8 mouse cellular contexts compared by ENCODE assay signal in genomic region chr11:58331149-58331495, GRCm38 (mm10). TPM values are rescaled to one million over a fixed set of nuclear protein-coding genes. Genes with fewer than 3 reads are reported as not detected.
DNase-seq lines count a peak whose midpoint lies in the region; ATAC-seq and TF ChIP-seq lines count a peak whose summit lies in the region.

No protein-coding gene starts in this region.

- no peak for TF ChIP-seq POLR2A in bone marrow, adult 2 months (IDR thresholded peaks at IDR 0.05; ENCODE audit: borderline replicate concordance, control insufficient read depth, low read depth, low read length)

- H3K9me3 ChIP-seq in heart, embryonic 15.5 days (replicated peaks) = no peaks in the 10 kb centered on the region
- no peaks in the 10 kb centered on the region for H3K9me3 ChIP-seq in forebrain, embryonic 15.5 days

- no peaks in the 10 kb centered on the region for H3K27me3 ChIP-seq in heart, embryonic 15.5 days
- no peaks in the 10 kb centered on the region for H3K27me3 ChIP-seq in forebrain, embryonic 15.5 days

- H3K36me3 ChIP-seq in heart, embryonic 15.5 days = peaks cover 12% of the 10 kb centered on the region
- peaks cover 18% of the 10 kb centered on the region for H3K36me3 ChIP-seq in forebrain, embryonic 15.5 days

- no peak for TF ChIP-seq CTCF in bone marrow, adult 2 months (IDR thresholded peaks at IDR 0.05; ENCODE audit: control insufficient read depth, insufficient read depth, low read length)

- ATAC-seq in heart, embryonic 15.5 days (replicated peaks; ENCODE audit: insufficient number of reproducible peaks, insufficient read depth, low FRiP score, low read depth) = no peak
- ATAC-seq in forebrain, embryonic 15.5 days (replicated peaks) = no peak
- ATAC-seq in megakaryocyte progenitor cell, adult 5-6 weeks (replicated peaks; ENCODE audit: poor library complexity) = no peak
- no peak for ATAC-seq in activated CD4-positive, CD25-positive, alpha-beta regulatory T cell, adult 4 months

- 10% methylated on average over 10 of the region's 10 CpGs for WGBS in heart, embryonic 15.5 days
- 22% methylated on average over 10 of the region's 10 CpGs for WGBS in bone marrow, adult 2 months
- WGBS in forebrain, embryonic 15.5 days = 20% methylated on average over 10 of the region's 10 CpGs

- peak overlapping the region; percentile 83 for H3K27ac ChIP-seq in heart, embryonic 15.5 days
- peak overlapping the region; percentile 63 for H3K27ac ChIP-seq in bone marrow, adult 2 months (ENCODE audit: control insufficient read depth, insufficient read depth, low read depth, low read length, poor library complexity)
- no peak overlapping the region for H3K27ac ChIP-seq in forebrain, embryonic 15.5 days (replicated peaks)

- H3K9ac ChIP-seq in heart, embryonic 15.5 days = peak overlapping the region; percentile 90
- peak overlapping the region; percentile 69 for H3K9ac ChIP-seq in forebrain, embryonic 15.5 days (replicated peaks)

- H3K4me3 ChIP-seq in heart, embryonic 15.5 days = peak overlapping the region; percentile 80
- H3K4me3 ChIP-seq in bone marrow, adult 2 months (replicated peaks; ENCODE audit: control insufficient read depth, low read depth, low read length) = peak overlapping the region; percentile 79
- H3K4me3 ChIP-seq in forebrain, embryonic 15.5 days = peak overlapping the region; percentile 60

- H3K4me2 ChIP-seq in heart, embryonic 15.5 days = peak overlapping the region; percentile 78
- H3K4me2 ChIP-seq in forebrain, embryonic 15.5 days (replicated peaks) = peak overlapping the region; percentile 93

- no peak for DNase-seq in heart, adult 8-10 months (ENCODE audit: low spot score)
- peak; percentile 43 for DNase-seq in mesoderm, embryonic 11.5 days (ENCODE audit: low read depth, low spot score)
- no peak for DNase-seq in ovary, postnatal 14 days (ENCODE audit: low spot score)

- H3K4me1 ChIP-seq in heart, embryonic 15.5 days (replicated peaks) = peaks cover 41% of the 10 kb centered on the region
- peaks cover 4% of the 10 kb centered on the region for H3K4me1 ChIP-seq in bone marrow, adult 2 months (ENCODE audit: control insufficient read depth, insufficient read depth, low read length)
- H3K4me1 ChIP-seq in forebrain, embryonic 15.5 days = peaks cover 40% of the 10 kb centered on the region

RNA-seq across cellular contexts. Expression of gene Sh3bp5l, which starts 0.6 kb away (rescaled TPM):
- polyA plus RNA-seq in heart, embryonic 15.5 days (2015; fragmentation: Nextera tagmentation; extraction: Ambion mirVana) = 27.6 and 29.9 TPM in 2 replicates
- 10 to 100 TPM; 25.4 to 36.8 (median 30.4) TPM for total RNA-seq in heart, adult 8-10 months (2022)
- polyA plus RNA-seq in bone marrow, adult 2 months (2011; ENCODE audit: insufficient read depth, insufficient read length, low replicate concordance, missing spikeins) = 12.6 and 17.7 TPM in 2 replicates
- polyA plus RNA-seq in forebrain, embryonic 15.5 days (2015; fragmentation: Nextera tagmentation; extraction: Ambion mirVana) = 50.7 and 54.9 TPM in 2 replicates
- 2.5 and 4.1 TPM in 2 replicates for total RNA-seq in megakaryocyte progenitor cell, adult 5-6 weeks (2015)
- 12.8 and 31.6 TPM in 2 replicates for total RNA-seq in megakaryocyte progenitor cell, adult 5-6 weeks (2017)
- polyA plus RNA-seq in activated CD4-positive, CD25-positive, alpha-beta regulatory T cell, adult 4 months (2017; shearing (Covaris generic)) = 1 to 10 TPM; 3.7 to 5.9 TPM

RNA-seq across cellular contexts. Expression of gene Zfp672, which starts 1.0 kb away (rescaled TPM):
- polyA plus RNA-seq in heart, embryonic 15.5 days (2015; fragmentation: Nextera tagmentation; extraction: Ambion mirVana) = 31.6 and 33.1 TPM in 2 replicates
- 10 to 100 TPM; 41.4 to 45.8 (median 45.2) TPM for total RNA-seq in heart, adult 8-10 months (2022)
- 20.1 and 39.4 TPM in 2 replicates for polyA plus RNA-seq in bone marrow, adult 2 months (2011; ENCODE audit: insufficient read depth, insufficient read length, low replicate concordance, missing spikeins)
- polyA plus RNA-seq in forebrain, embryonic 15.5 days (2015; fragmentation: Nextera tagmentation; extraction: Ambion mirVana) = 39.0 and 40.6 TPM in 2 replicates
- 31.0 and 31.6 TPM in 2 replicates for total RNA-seq in megakaryocyte progenitor cell, adult 5-6 weeks (2015)
- 23.2 and 26.4 TPM in 2 replicates for total RNA-seq in megakaryocyte progenitor cell, adult 5-6 weeks (2017)
- polyA plus RNA-seq in activated CD4-positive, CD25-positive, alpha-beta regulatory T cell, adult 4 months (2017; shearing (Covaris generic)) = 10 to 100 TPM; 43.4 to 44.5 TPM

RNA-seq across cellular contexts. Expression of gene Zfp692, which starts 24.3 kb away (rescaled TPM):
- 12.1 and 15.9 TPM in 2 replicates for polyA plus RNA-seq in heart, embryonic 15.5 days (2015; fragmentation: Nextera tagmentation; extraction: Ambion mirVana)
- total RNA-seq in heart, adult 8-10 months (2022) = 1 to 10 TPM; 3.0 to 5.0 (median 3.5) TPM
- 17.8 and 53.9 TPM in 2 replicates for polyA plus RNA-seq in bone marrow, adult 2 months (2011; ENCODE audit: insufficient read depth, insufficient read length, low replicate concordance, missing spikeins)
- 34.0 and 34.3 TPM in 2 replicates for polyA plus RNA-seq in forebrain, embryonic 15.5 days (2015; fragmentation: Nextera tagmentation; extraction: Ambion mirVana)
- total RNA-seq in megakaryocyte progenitor cell, adult 5-6 weeks (2015) = 22.7 and 27.3 TPM in 2 replicates
- total RNA-seq in megakaryocyte progenitor cell, adult 5-6 weeks (2017) = 33.0 and 36.8 TPM in 2 replicates
- polyA plus RNA-seq in activated CD4-positive, CD25-positive, alpha-beta regulatory T cell, adult 4 months (2017; shearing (Covaris generic)) = 10 to 100 TPM in 1 of 2 experiments, 1 to 10 TPM in 1; 6.5 to 10.3 TPM

RNA-seq across cellular contexts. Expression of gene Lypd8, which starts 47.7 kb away (rescaled TPM):
- polyA plus RNA-seq in heart, embryonic 15.5 days (2015; fragmentation: Nextera tagmentation; extraction: Ambion mirVana) = not detected in 2 replicates
- not detected for total RNA-seq in heart, adult 8-10 months (2022)
- polyA plus RNA-seq in bone marrow, adult 2 months (2011; ENCODE audit: insufficient read depth, insufficient read length, low replicate concordance, missing spikeins) = not detected in 2 replicates
- polyA plus RNA-seq in forebrain, embryonic 15.5 days (2015; fragmentation: Nextera tagmentation; extraction: Ambion mirVana) = 0.15 TPM in 1 of 2 replicates, not detected in the other
- total RNA-seq in megakaryocyte progenitor cell, adult 5-6 weeks (2015) = not detected in 2 replicates
- total RNA-seq in megakaryocyte progenitor cell, adult 5-6 weeks (2017) = not detected in 2 replicates
- polyA plus RNA-seq in activated CD4-positive, CD25-positive, alpha-beta regulatory T cell, adult 4 months (2017; shearing (Covaris generic)) = not detected

RNA-seq across cellular contexts. Expression of gene 4930438A08Rik, which starts 56.5 kb away (rescaled TPM):
- not detected in 2 replicates for polyA plus RNA-seq in heart, embryonic 15.5 days (2015; fragmentation: Nextera tagmentation; extraction: Ambion mirVana)
- not detected for total RNA-seq in heart, adult 8-10 months (2022)
- 5.9 and 21.1 TPM in 2 replicates for polyA plus RNA-seq in bone marrow, adult 2 months (2011; ENCODE audit: insufficient read depth, insufficient read length, low replicate concordance, missing spikeins)
- polyA plus RNA-seq in forebrain, embryonic 15.5 days (2015; fragmentation: Nextera tagmentation; extraction: Ambion mirVana) = not detected in 2 replicates
- total RNA-seq in megakaryocyte progenitor cell, adult 5-6 weeks (2015) = 5.2 and 6.5 TPM in 2 replicates
- 6.4 and 13.3 TPM in 2 replicates for total RNA-seq in megakaryocyte progenitor cell, adult 5-6 weeks (2017)
- polyA plus RNA-seq in activated CD4-positive, CD25-positive, alpha-beta regulatory T cell, adult 4 months (2017; shearing (Covaris generic)) = not detected
